Mouse (Mus musculus): ENCODE data around the gene Zfp952. TPM values are rescaled to one million over a fixed set of nuclear protein-coding genes. Genes with fewer than 3 reads are reported as not detected.
"Not testable (repeated sequence)": the region's sequence is repeated elsewhere in the genome, so short reads cannot be mapped to it uniquely, and the experiment has no call there.

Gene Zfp952
- polyA plus RNA-seq, 1 experiment = 0.02 TPM

DNA sequence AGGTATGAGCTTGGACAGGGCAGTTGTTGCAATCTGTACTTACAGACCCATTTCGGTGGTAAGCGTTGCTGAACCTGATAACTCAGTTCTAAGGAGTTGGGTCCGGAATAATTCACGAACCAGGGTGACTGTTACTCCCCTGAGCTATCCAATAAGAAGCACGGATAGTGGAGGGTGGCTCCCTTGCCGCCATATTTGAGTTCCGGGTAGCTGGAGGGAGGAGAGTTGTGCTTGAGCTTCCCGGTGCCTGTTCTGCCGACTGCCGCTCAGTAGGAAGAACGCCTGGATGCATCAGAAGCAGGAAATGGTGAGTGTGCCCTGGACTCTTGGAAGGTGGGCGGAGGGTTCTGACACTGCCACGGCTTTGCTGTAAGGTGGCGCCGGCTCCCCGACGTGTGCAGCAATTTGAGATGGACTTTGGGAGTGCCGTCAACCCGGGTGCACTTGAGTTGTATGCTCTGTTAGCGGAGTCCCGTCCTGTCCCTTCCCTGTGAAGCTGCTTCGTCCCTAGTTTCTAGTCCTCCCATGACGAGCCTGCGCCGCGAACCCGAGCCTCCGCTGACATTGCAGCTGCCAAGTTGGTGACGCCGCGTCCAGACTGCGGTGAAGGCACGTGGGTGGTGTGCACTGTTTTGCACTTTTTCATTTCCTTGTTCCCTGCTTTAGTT, 27.2 kb upstream of the Zfp952 start, which contains the start of gene Zfp472:
Gene Zfp472, plus strand, starts transcription at position 192 of the 668 bp plus-strand sequence.
- Histone ChIP-seq H3K27me3 (ENCODE audit: control insufficient read depth) (no peaks in the 10 kb centered on the region), H3K9me3 (ENCODE audit: control insufficient read depth, low read length) (no peaks in the 10 kb centered on the region), H3K36me3 (ENCODE audit: control insufficient read depth) (no peaks in the 10 kb centered on the region), H3K4me1 (ENCODE audit: control insufficient read depth) (peaks cover 24% of the 10 kb centered on the region), H3K4me3 (replicated peaks) (peak within 1 kb of the TSS; percentile 70)
- TF ChIP-seq TAL1 (IDR thresholded peaks at IDR 0.05; ENCODE audit: low read length) = no peak

DNA sequence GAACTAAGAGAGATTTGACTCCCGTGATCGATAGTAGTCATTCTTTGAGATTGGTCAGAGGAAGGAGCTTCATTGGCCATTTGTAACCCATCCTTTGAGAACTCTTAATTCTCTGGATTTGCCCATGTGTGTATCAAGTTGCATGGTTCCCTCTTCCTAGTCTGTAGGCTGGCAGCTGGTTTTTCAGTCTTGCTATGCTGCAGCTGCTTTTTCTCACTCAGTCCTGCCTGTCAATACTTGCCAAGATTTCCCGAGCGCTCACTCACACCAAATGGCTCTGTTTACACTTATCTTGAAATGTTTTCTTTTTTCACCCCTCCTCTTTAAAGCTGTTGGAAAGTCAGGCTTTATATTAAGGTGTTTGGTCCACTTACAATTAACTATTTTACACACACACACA, 11.6 kb upstream of the Zfp952 start:
- Histone ChIP-seq H3K36me3 (ENCODE audit: control insufficient read depth) (peaks cover 32% of the 10 kb centered on the region), H3K9me3 (ENCODE audit: control insufficient read depth, low read length) (peaks cover 10% of the 10 kb centered on the region), H3K27me3 (ENCODE audit: control insufficient read depth) (no peaks in the 10 kb centered on the region), H3K4me3 (replicated peaks) (no peak overlapping the region), H3K4me1 (ENCODE audit: control insufficient read depth) (no peaks in the 10 kb centered on the region)
- no peak for TF ChIP-seq TAL1 (IDR thresholded peaks at IDR 0.05; ENCODE audit: low read length)
- no peak for TF ChIP-seq GATA1 (IDR thresholded peaks at IDR 0.05; ENCODE audit: low read length)

DNA sequence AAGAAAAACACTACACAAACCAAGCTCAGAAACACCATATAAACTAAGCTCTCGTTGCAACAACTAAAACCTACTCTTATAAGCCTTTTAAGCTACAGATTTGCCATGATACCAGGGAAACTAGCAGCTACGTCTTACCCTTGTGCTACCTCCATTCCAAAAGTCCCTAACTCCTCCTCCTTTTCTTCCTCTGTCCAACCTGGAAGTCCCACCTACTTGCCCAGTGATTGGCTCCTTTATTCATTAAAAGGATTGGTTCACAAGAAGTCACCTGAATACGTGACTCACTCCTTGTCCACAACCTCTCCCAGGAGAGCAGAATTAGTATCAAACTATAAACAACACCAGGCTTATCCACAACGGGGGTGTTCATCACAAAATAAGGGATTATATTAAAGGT, 6.6 kb upstream of the Zfp952 start:
- Histone ChIP-seq H3K27me3 (ENCODE audit: control insufficient read depth) (no peaks in the 10 kb centered on the region), H3K9me3 (ENCODE audit: control insufficient read depth, low read length) (no peaks in the 10 kb centered on the region; the same call in 1 of the 2 replicates), H3K36me3 (ENCODE audit: control insufficient read depth) (peaks cover 4% of the 10 kb centered on the region), H3K4me1 (ENCODE audit: control insufficient read depth) (no peaks in the 10 kb centered on the region), H3K4me3 (replicated peaks) (no peak overlapping the region)
- TF ChIP-seq GATA1 (IDR thresholded peaks at IDR 0.05; ENCODE audit: low read length) (no peak), TAL1 (IDR thresholded peaks at IDR 0.05; ENCODE audit: low read length) (no peak)

DNA sequence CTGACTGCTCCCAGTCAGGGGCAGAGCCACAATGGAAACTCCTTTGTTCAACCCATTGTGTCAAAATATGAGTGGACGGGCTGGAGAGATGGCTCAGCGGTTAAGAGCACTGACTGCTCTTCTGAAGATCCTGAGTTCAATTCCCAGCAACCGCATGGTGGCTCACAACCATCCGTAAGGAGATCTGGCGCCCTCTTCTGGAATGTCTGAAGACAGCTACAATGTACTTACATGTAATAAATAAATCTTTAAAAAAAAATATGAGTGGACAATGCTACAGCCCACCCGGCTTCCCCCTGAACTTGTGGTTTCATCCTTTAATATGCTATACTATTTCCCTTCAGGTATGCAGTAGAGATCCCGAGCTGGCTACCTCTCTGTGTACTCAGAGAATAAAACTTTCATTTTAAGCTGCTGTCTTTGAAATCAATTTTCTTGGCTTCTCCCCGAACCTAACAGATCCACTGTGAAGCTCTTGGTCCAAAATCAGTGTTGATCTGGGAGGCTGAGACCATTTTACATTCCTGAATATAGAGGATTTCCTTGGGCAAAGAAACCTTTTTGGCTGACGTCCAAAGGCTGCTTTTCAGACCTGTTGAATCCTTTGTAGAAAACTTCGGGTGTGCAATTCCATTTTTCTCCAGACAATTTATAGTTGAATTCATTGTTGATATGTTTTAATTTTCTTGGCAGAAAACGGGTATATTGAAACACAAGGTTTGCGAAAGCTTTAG, 797 bp upstream of the Zfp952 start:
- no peaks in the 10 kb centered on the region for H3K27me3 ChIP-seq (ENCODE audit: control insufficient read depth)
- H3K9me3 ChIP-seq (ENCODE audit: control insufficient read depth, low read length) = no peaks in the 10 kb centered on the region
- peak overlapping the region; percentile 96 for H3K4me3 ChIP-seq (replicated peaks)
- TF ChIP-seq TAL1 (IDR thresholded peaks at IDR 0.05; ENCODE audit: low read length) (no peak), GATA1 (IDR thresholded peaks at IDR 0.05; ENCODE audit: low read length) (no peak)
- H3K4me1 ChIP-seq (ENCODE audit: control insufficient read depth) = peaks cover 16% of the 10 kb centered on the region
- no peaks in the 10 kb centered on the region; the same call in 1 of the 2 replicates for H3K36me3 ChIP-seq (ENCODE audit: control insufficient read depth)

DNA sequence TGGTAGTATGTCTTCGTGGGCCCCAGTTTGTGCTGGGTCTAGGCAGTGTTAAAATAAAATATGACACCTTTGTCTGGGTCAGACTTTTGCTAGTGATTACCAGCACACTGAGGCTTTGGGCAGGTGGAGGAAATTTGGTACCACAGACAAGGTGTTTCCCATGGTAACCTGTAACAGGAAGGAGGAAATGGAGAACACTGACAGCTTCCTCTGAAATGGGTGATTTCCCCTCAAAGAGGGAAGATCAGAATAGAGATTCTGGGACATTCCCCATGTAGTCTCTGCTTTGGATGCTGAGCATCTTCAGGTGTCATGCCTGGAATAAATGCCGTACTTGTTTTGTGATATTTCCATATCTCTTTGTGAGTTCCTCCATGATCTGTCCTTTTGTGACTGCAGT, 5.6 kb downstream of the Zfp952 start:
- H3K4me3 ChIP-seq (replicated peaks) = no peak overlapping the region
- H3K36me3 ChIP-seq (ENCODE audit: control insufficient read depth) = peaks cover 23% of the 10 kb centered on the region
- H3K4me1 ChIP-seq (ENCODE audit: control insufficient read depth) = peaks cover 12% of the 10 kb centered on the region
- TF ChIP-seq TAL1 (IDR thresholded peaks at IDR 0.05; ENCODE audit: low read length) = no peak
- no peak for TF ChIP-seq GATA1 (IDR thresholded peaks at IDR 0.05; ENCODE audit: low read length)
- peaks cover 8% of the 10 kb centered on the region for H3K9me3 ChIP-seq (ENCODE audit: control insufficient read depth, low read length)
- no peaks in the 10 kb centered on the region for H3K27me3 ChIP-seq (ENCODE audit: control insufficient read depth)

DNA sequence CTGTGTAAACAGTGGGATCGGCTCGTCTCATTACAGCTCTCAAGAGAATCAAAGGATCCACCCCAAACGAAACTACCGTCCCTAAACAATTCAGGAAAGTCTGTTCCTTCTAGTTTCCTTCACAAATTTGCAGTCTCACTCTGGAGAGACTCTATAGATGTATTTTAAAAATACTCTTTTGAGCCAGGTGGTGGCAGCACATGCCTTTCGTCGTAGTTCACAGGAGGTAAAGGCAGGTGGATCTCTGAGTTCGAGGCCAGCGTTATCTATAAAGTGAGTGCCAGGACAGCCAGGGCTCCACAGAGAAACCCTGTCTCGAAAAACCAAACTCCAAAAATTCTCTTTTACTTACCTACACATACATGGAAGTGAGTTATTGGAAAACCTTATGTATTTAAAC, 15.4 kb downstream of the Zfp952 start:
- no peaks in the 10 kb centered on the region for H3K4me1 ChIP-seq (ENCODE audit: control insufficient read depth)
- no peaks in the 10 kb centered on the region for H3K27me3 ChIP-seq (ENCODE audit: control insufficient read depth)
- TF ChIP-seq GATA1 (IDR thresholded peaks at IDR 0.05; ENCODE audit: low read length) = no peak
- TF ChIP-seq TAL1 (IDR thresholded peaks at IDR 0.05; ENCODE audit: low read length) = no peak
- H3K9me3 ChIP-seq (ENCODE audit: control insufficient read depth, low read length) = peaks cover 7% of the 10 kb centered on the region
- peaks cover 19% of the 10 kb centered on the region for H3K36me3 ChIP-seq (ENCODE audit: control insufficient read depth)
- no peak overlapping the region for H3K4me3 ChIP-seq (replicated peaks)

DNA sequence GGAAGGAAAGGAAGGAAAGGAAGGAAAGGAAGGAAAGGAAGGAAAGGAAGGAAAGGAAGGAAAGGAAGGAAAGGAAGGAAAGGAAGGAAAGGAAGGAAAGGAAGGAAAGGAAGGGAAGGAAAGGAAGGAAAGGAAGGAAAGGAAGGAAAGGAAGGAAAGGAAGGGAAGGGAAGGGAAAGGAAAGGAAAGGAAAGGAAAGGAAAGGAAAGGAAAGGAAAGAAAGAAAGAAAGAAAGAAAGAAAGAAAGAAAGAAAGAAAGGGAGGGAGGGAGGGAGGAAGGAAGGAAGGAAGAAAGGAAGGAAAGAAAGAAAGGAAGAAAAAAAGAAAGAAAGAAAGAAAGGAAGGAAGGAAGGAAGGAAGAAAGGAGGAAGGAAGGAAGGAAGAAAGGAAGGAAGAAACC, 27.5 kb downstream of the Zfp952 start:
- H3K4me1 ChIP-seq (ENCODE audit: control insufficient read depth); H3K27me3 ChIP-seq (ENCODE audit: control insufficient read depth); H3K4me3 ChIP-seq (replicated peaks): not testable (repeated sequence)
- Histone ChIP-seq H3K9me3 (ENCODE audit: control insufficient read depth, low read length) (peaks cover 49% of the 10 kb centered on the region), H3K36me3 (ENCODE audit: control insufficient read depth) (peaks cover 47% of the 10 kb centered on the region)

DNA sequence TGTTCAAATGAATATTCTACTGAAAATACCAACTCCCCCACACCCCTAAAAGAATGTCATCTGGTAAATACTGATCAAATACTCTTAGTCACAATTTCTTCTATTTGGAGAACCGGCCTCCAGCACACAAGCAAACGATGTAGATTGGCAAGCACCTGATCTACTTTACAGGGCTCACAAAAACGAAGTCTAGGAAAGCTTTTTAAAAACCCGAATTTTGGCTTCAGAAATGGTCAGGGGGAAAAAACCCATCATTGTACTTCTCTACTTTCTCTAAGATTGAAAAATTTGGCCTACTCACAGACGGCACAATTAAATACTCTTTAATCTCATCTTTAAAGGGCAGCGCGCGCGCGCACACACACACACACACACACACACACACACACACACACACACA, 39.4 kb downstream of the Zfp952 start:
- no peak for TF ChIP-seq GATA1 (IDR thresholded peaks at IDR 0.05; ENCODE audit: low read length)
- no peak for TF ChIP-seq TAL1 (IDR thresholded peaks at IDR 0.05; ENCODE audit: low read length)
- Histone ChIP-seq H3K36me3 (ENCODE audit: control insufficient read depth) (peaks cover 2% of the 10 kb centered on the region; the same call in 1 of the 2 replicates), H3K4me3 (replicated peaks) (peak overlapping the region; percentile 86), H3K27me3 (ENCODE audit: control insufficient read depth) (no peaks in the 10 kb centered on the region), H3K9me3 (ENCODE audit: control insufficient read depth, low read length) (peaks cover 3% of the 10 kb centered on the region), H3K4me1 (ENCODE audit: control insufficient read depth) (peaks cover 12% of the 10 kb centered on the region)

DNA sequence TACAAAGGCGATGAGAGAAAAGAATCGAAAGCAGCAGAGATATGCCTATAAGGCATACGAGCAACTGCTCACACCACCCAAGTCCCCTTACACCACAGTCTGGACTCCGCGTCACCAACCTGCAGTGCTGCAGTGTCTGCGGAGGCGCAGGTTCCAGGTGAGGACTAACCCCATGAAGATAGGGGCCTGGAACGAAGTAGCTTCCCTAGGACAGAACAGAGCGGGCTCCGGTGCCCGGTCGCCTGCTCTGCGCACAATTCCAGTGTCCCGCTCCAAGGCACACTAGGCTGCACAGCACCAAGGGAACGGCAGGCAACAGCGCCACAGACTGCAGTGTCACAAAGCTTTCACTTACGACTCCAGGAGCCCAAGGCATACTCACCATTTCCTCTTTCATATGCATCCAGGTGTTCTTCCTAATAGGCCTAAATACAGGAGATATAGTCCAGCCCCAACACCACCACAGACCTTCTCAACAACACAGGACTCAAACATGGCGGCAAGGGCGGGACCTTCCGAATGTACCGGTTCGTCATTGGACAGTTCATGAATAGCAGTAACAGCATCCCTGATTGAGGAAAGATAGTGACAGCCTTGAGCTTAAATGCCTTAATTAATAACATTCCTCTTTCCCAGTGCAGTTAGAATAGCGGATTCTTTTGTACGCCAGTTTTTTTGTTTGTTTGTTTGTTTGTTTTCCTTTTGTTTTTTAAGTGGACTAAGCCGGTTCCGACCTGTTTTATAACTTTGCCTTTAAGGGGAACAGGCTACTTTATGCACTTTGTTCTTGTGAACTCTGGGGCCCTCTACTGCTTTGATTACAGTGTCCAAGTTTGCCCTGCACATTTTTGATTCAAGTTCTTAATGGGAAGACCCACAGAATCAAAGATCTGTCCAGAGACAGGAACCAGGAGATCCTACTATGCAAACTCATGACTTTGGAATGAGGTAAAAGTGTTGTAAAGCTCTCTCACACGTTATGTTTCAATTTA, 40.3 kb downstream of the Zfp952 start, which contains the start of gene Zfp763:
Gene Zfp763, minus strand, starts transcription at position 503 of the 992 bp plus-strand sequence.
- Histone ChIP-seq H3K4me3 (replicated peaks) (peak within 1 kb of the TSS; percentile 86), H3K36me3 (ENCODE audit: control insufficient read depth) (no peaks in the 10 kb centered on the region), H3K27me3 (ENCODE audit: control insufficient read depth) (no peaks in the 10 kb centered on the region), H3K9me3 (ENCODE audit: control insufficient read depth, low read length) (no peaks in the 10 kb centered on the region), H3K4me1 (ENCODE audit: control insufficient read depth) (peaks cover 12% of the 10 kb centered on the region)
- TF ChIP-seq GATA1 (IDR thresholded peaks at IDR 0.05; ENCODE audit: low read length) (peak; percentile 55; the same call in 1 of the 2 replicates), TAL1 (IDR thresholded peaks at IDR 0.05; ENCODE audit: low read length) (no peak)

Other genes starting within 250 kb of the Zfp952 start
- gene Zfp871, start 204.8 kb upstream of the Zfp952 start, polyA plus RNA-seq (2012) = 0.02 and 0.04 TPM in 2 replicates
- not detected in 2 replicates for gene Zfp811, start 183.2 kb upstream of the Zfp952 start, polyA plus RNA-seq (2012)
- not detected in 2 replicates for gene Zfp799, start 162.9 kb upstream of the Zfp952 start, polyA plus RNA-seq (2012)
- gene Zfp870, start 101.5 kb upstream of the Zfp952 start, polyA plus RNA-seq (2012) = 0.01 TPM in 1 of 2 replicates, not detected in the other
- gene Cyp4f14, start 75.8 kb upstream of the Zfp952 start, polyA plus RNA-seq (2012) = not detected in 2 replicates
- 0.19 and 0.49 TPM in 2 replicates for gene Cyp4f13, start 45.7 kb upstream of the Zfp952 start, polyA plus RNA-seq (2012)
- 0.02 and 0.04 TPM in 2 replicates for gene Zfp472, start 27.3 kb upstream of the Zfp952 start, polyA plus RNA-seq (2012)
- gene Zfp763, start 40.3 kb downstream of the Zfp952 start, polyA plus RNA-seq (2012) = not detected in 2 replicates
- gene 4921501E09Rik, start 74.9 kb downstream of the Zfp952 start, polyA plus RNA-seq (2012) = not detected in 2 replicates
- gene Zfp563, start 96.2 kb downstream of the Zfp952 start, polyA plus RNA-seq (2012) = not detected in 2 replicates
- not detected in 2 replicates for gene Morc2b, start 146.6 kb downstream of the Zfp952 start, polyA plus RNA-seq (2012)
- gene Olfr55, start 175.3 kb downstream of the Zfp952 start, polyA plus RNA-seq (2012) = not detected in 2 replicates
- gene Olfr239, start 198.2 kb downstream of the Zfp952 start, polyA plus RNA-seq (2012) = not detected in 2 replicates
- not detected in 2 replicates for gene Olfr1564, start 228.6 kb downstream of the Zfp952 start, polyA plus RNA-seq (2012)